Mouse (Mus musculus): ENCODE data around the gene Trpc3. TPM values are rescaled to one million over a fixed set of nuclear protein-coding genes. Genes with fewer than 3 reads are reported as not detected.

Trpc3 gene
- total and polyA plus RNA-seq, 2 experiments from 2014 or later, result 13.1 to 24.3 TPM

- WGBS, result 59% methylated on average over 2 of the region's 2 CpGs
- H3K27me3 ChIP-seq (ENCODE audit: insufficient read depth, low read length), result no peaks in the 10 kb centered on the region
- no peak overlapping the region for H3K4me3 ChIP-seq (ENCODE audit: low read length)
- no peaks in the 10 kb centered on the region for H3K9me3 ChIP-seq (ENCODE audit: low read length)
- no peaks in the 10 kb centered on the region for H3K4me1 ChIP-seq (ENCODE audit: insufficient read depth, low read length)
- TF ChIP-seq CTCF (IDR thresholded peaks at IDR 0.05; ENCODE audit: low read depth), result peak; percentile 53
- DNase-seq (ENCODE audit: low spot score), result peak; percentile 9
- H3K4me2 ChIP-seq (ENCODE audit: low read depth, low read length), result no peak overlapping the region
- H3K36me3 ChIP-seq (ENCODE audit: insufficient read depth, low read length), result no peaks in the 10 kb centered on the region
- H3K27ac ChIP-seq, result no peak overlapping the region
- no peak overlapping the region for H3K9ac ChIP-seq (replicated peaks; ENCODE audit: low read length)
- no peak for ATAC-seq
Measured at GRCm38 (mm10) chr3:36640787-36641186, 49.2 kb downstream of the Trpc3 start.

- no peak overlapping the region for H3K9ac ChIP-seq (replicated peaks; ENCODE audit: low read length)
- H3K27ac ChIP-seq, result no peak overlapping the region
- DNase-seq (ENCODE audit: low spot score), result peak; percentile 75
- WGBS, result 16% methylated on average over 4 of the region's 4 CpGs
- H3K9me3 ChIP-seq (ENCODE audit: low read length), result no peaks in the 10 kb centered on the region
- TF ChIP-seq CTCF (IDR thresholded peaks at IDR 0.05; ENCODE audit: low read depth), result peak; percentile 93
- H3K27me3 ChIP-seq (ENCODE audit: insufficient read depth, low read length), result no peaks in the 10 kb centered on the region
- peak; percentile 90 for ATAC-seq
- no peaks in the 10 kb centered on the region for H3K4me1 ChIP-seq (ENCODE audit: insufficient read depth, low read length)
- no peak overlapping the region for H3K4me2 ChIP-seq (ENCODE audit: low read depth, low read length)
- no peak overlapping the region for H3K4me3 ChIP-seq (ENCODE audit: low read length)
- no peaks in the 10 kb centered on the region for H3K36me3 ChIP-seq (ENCODE audit: insufficient read depth, low read length)
Measured at GRCm38 (mm10) chr3:36635449-36635848, 54.5 kb downstream of the Trpc3 start.

GRCm38 (mm10) chr3:36626803-36627202 is 63.2 kb downstream of the Trpc3 start:
- 80% methylated on average over 2 of the region's 2 CpGs for WGBS

GRCm38 (mm10) chr3:36618181-36618580 is 71.8 kb downstream of the Trpc3 start:
- 72% methylated on average over 7 of the region's 7 CpGs for WGBS
- Histone ChIP-seq H3K36me3 (ENCODE audit: insufficient read depth, low read length) (peaks cover 5% of the 10 kb centered on the region; the same call in 1 of the 2 replicates), H3K4me1 (ENCODE audit: insufficient read depth, low read length) (no peaks in the 10 kb centered on the region), H3K27me3 (ENCODE audit: insufficient read depth, low read length) (no peaks in the 10 kb centered on the region), H3K9me3 (ENCODE audit: low read length) (no peaks in the 10 kb centered on the region), H3K4me3 (ENCODE audit: low read length) (no peak overlapping the region), H3K27ac (no peak overlapping the region), H3K9ac (replicated peaks; ENCODE audit: low read length) (no peak overlapping the region), H3K4me2 (ENCODE audit: low read depth, low read length) (no peak overlapping the region)
- ATAC-seq, result no peak
- TF ChIP-seq CTCF (IDR thresholded peaks at IDR 0.05; ENCODE audit: low read depth), result no peak
- DNase-seq (ENCODE audit: low spot score), result no peak

More at GRCm38 (mm10) chr3:36626803-36627202, 63.2 kb downstream of the Trpc3 start:
- no peak for ATAC-seq
- Histone ChIP-seq H3K4me2 (ENCODE audit: low read depth, low read length) (no peak overlapping the region), H3K36me3 (ENCODE audit: insufficient read depth, low read length) (peaks cover 4% of the 10 kb centered on the region; the same call in 1 of the 2 replicates), H3K9ac (replicated peaks; ENCODE audit: low read length) (no peak overlapping the region), H3K4me3 (ENCODE audit: low read length) (no peak overlapping the region), H3K4me1 (ENCODE audit: insufficient read depth, low read length) (no peaks in the 10 kb centered on the region), H3K9me3 (ENCODE audit: low read length) (no peaks in the 10 kb centered on the region), H3K27ac (no peak overlapping the region), H3K27me3 (ENCODE audit: insufficient read depth, low read length) (no peaks in the 10 kb centered on the region)
- no peak for TF ChIP-seq CTCF (IDR thresholded peaks at IDR 0.05; ENCODE audit: low read depth)
- DNase-seq (ENCODE audit: low spot score), result no peak

GRCm38 (mm10) chr3:36613908-36614255 is 76.1 kb downstream of the Trpc3 start:
- peak overlapping the region; percentile 76 for H3K4me2 ChIP-seq (ENCODE audit: low read depth, low read length)
- 55% methylated on average over 5 of the region's 5 CpGs for WGBS
- 0 out of 2 replicates have a peak, but pooled peaks cover 6% of the 10 kb centered on the region for H3K36me3 ChIP-seq (ENCODE audit: insufficient read depth, low read length)
- ATAC-seq (no peak), DNase-seq (ENCODE audit: low spot score) (peak; percentile 10)
- H3K27me3 ChIP-seq (ENCODE audit: insufficient read depth, low read length), result no peaks in the 10 kb centered on the region
- no peak overlapping the region for H3K9ac ChIP-seq (replicated peaks; ENCODE audit: low read length)
- no peak for TF ChIP-seq CTCF (IDR thresholded peaks at IDR 0.05; ENCODE audit: low read depth)
- H3K4me1 ChIP-seq (ENCODE audit: insufficient read depth, low read length), result no peaks in the 10 kb centered on the region
- no peaks in the 10 kb centered on the region for H3K9me3 ChIP-seq (ENCODE audit: low read length)
- H3K27ac ChIP-seq, result 0 out of 2 replicates have a peak overlapping the region, but pooled peaks have one; percentile 82
- peak overlapping the region; percentile 73; the same call in 1 of the 2 replicates for H3K4me3 ChIP-seq (ENCODE audit: low read length)

- peak; percentile 99 for DNase-seq (ENCODE audit: low spot score)
- H3K4me2 ChIP-seq (ENCODE audit: low read depth, low read length), result peak within 1 kb of the TSS; percentile 76
- no peaks in the 10 kb centered on the region for H3K4me1 ChIP-seq (ENCODE audit: insufficient read depth, low read length)
- H3K27ac ChIP-seq, result peak within 1 kb of the TSS; percentile 82
- peak within 1 kb of the TSS; percentile 80 for H3K9ac ChIP-seq (replicated peaks; ENCODE audit: low read length)
- WGBS, result 2% methylated on average over 38 of the region's 38 CpGs
- no peaks in the 10 kb centered on the region for H3K9me3 ChIP-seq (ENCODE audit: low read length)
- H3K36me3 ChIP-seq (ENCODE audit: insufficient read depth, low read length), result 0 out of 2 replicates have a peak, but pooled peaks cover 6% of the 10 kb centered on the region
- peak within 1 kb of the TSS; percentile 73 for H3K4me3 ChIP-seq (ENCODE audit: low read length)
- no peak for TF ChIP-seq CTCF (IDR thresholded peaks at IDR 0.05; ENCODE audit: low read depth)
- ATAC-seq, result peak; percentile 100
- H3K27me3 ChIP-seq (ENCODE audit: insufficient read depth, low read length), result no peaks in the 10 kb centered on the region
Measured at GRCm38 (mm10) chr3:36613202-36613907, 76.6 kb downstream of the Trpc3 start, which contains the start of gene Bbs7. Gene Bbs7, minus strand, starts transcription at chr3:36613477.

- H3K4me1 ChIP-seq (ENCODE audit: insufficient read depth, low read length), result no peaks in the 10 kb centered on the region
- 0 out of 2 replicates have a peak, but pooled peaks cover 6% of the 10 kb centered on the region for H3K36me3 ChIP-seq (ENCODE audit: insufficient read depth, low read length)
- peak overlapping the region; percentile 73 for H3K4me3 ChIP-seq (ENCODE audit: low read length)
- peak; percentile 21; the same call in 1 of the 2 replicates for ATAC-seq
- TF ChIP-seq CTCF (IDR thresholded peaks at IDR 0.05; ENCODE audit: low read depth), result no peak
- no peaks in the 10 kb centered on the region for H3K9me3 ChIP-seq (ENCODE audit: low read length)
- peak overlapping the region; percentile 82 for H3K27ac ChIP-seq
- H3K27me3 ChIP-seq (ENCODE audit: insufficient read depth, low read length), result no peaks in the 10 kb centered on the region
- peak overlapping the region; percentile 76 for H3K4me2 ChIP-seq (ENCODE audit: low read depth, low read length)
- DNase-seq (ENCODE audit: low spot score), result peak; percentile 10
- 2% methylated on average over 6 of the region's 6 CpGs for WGBS
- H3K9ac ChIP-seq (replicated peaks; ENCODE audit: low read length), result peak overlapping the region; percentile 80
Measured at GRCm38 (mm10) chr3:36612687-36613086, 77.3 kb downstream of the Trpc3 start.

Data from hindbrain, postnatal 0 days (tissue).